Mouse (Mus musculus) regulatory T cell (primary cell): ENCODE measurements around the gene Bicdl2.

Experiments used
- in situ Hi-C: fragments of 300-600 bp; cut with MboI, MseI; formaldehyde crosslinking; loops from one replicate; pipeline ENCODE4 v1.15.1; 2025; ENCODE audit warnings: high pct_unique_total_duplicates

Gene Bicdl2

DNA sequence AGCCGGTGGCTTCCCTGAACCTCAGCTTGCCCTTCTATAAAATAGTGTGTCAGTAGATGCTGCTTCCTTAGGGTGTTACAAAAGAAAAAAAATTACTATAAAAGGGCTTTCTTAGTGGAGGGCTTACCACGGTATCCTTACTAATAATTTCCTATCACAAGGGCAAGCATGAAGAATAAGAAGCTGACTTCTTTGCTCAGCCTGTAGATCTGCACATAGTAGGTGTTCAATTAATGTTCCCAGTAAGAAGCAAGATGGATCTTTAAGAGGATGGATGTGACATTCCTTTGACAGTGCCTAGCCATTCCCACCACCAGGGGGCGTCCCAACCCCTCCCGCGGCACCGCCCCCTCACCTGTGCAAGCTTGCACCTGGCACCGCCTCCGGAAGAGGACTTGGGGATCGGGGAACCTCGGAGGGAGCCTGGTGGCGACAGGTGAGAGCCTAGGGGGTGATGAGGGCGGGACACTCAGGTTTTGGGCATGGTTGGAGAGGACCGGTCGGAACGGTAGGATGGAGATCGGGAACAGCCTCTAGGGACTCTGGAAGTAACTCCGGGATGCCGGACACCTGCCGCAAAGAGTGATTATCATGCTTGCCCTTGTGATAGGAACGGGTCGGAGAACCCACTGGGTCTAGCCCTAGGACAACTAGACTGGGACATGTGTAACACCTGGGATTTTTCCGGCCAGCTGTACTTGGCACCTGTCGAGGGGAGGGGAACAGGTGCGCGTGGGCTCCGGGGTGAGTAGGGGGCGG, at the start of gene Bicdl2:
Gene Bicdl2 (plus strand): TSS at position 390 of the 759 bp plus-strand sequence.
- in situ Hi-C loops, result no loop called here

DNA sequence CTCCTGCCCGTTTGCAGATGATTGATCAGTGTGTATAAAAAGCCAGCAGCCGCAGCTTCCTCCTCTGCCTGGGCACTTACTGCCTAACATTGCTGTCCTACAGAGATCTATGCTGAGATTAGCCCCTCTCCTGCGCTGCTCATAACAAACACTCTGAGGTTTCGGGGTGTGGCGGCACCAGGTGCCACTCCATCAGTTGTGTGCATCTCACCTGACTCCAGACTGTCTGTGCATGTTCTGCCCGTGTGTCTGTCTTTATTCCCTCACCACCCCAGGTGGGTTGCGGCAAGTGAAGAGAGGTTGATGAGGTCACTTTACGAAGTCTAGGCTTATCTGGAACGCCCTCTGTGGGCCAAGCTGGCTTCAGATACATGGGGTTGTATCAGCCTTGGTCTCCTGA, 43.2 kb upstream of the Bicdl2 start:
- in situ Hi-C loops, result no loop called here

- in situ Hi-C loops, result no loop called here
Measured at GRCm38 (mm10) chr17:23620351-23620750, 40.0 kb upstream of the Bicdl2 start.

- in situ Hi-C loops, result no loop called here
Measured at GRCm38 (mm10) chr17:23627813-23628212, 32.5 kb upstream of the Bicdl2 start.

DNA sequence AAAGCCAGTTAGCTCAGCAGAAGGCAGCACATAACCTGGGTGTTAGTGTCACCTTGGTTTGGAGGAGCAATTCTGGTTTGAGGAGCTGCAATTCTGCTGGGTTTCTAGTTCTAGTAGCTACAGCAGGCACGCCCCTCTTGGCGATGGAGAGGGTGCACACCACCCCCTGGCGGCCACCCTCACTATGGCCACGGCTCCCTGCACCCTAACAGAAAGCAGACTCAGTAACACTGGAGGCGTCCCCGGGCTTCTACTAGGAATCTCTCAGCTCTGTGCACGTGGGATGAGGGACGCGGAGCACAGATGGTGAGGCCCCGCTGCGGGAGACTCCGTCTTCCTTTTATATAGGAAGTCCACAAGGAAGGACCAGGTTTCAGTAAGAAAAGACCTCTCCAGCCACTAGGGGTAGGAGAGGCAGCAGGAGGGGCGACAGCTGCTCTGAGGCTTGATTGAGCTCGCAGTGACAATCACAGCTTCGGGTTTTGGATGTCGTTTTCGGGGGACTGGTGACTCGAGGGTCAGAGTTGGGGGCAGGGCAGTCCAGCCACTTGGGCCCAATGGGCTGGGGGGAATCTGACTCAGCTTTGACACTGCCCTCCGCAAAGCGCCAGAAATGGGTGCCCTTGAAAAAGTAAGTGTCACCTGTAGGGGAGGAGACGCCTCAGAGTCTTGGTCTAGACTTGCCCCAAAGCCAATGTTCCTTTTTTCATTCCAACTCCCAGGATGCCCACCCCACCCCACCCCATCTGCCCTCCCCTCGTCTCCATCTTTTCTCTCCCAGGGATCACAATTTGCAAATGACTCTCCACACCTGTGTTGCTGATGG, 29.9 kb upstream of the Bicdl2 start:
- in situ Hi-C loops, result no loop called here

GRCm38 (mm10) chr17:23631241-23631640, 29.1 kb upstream of the Bicdl2 start:
- in situ Hi-C loops, result no loop called here

DNA sequence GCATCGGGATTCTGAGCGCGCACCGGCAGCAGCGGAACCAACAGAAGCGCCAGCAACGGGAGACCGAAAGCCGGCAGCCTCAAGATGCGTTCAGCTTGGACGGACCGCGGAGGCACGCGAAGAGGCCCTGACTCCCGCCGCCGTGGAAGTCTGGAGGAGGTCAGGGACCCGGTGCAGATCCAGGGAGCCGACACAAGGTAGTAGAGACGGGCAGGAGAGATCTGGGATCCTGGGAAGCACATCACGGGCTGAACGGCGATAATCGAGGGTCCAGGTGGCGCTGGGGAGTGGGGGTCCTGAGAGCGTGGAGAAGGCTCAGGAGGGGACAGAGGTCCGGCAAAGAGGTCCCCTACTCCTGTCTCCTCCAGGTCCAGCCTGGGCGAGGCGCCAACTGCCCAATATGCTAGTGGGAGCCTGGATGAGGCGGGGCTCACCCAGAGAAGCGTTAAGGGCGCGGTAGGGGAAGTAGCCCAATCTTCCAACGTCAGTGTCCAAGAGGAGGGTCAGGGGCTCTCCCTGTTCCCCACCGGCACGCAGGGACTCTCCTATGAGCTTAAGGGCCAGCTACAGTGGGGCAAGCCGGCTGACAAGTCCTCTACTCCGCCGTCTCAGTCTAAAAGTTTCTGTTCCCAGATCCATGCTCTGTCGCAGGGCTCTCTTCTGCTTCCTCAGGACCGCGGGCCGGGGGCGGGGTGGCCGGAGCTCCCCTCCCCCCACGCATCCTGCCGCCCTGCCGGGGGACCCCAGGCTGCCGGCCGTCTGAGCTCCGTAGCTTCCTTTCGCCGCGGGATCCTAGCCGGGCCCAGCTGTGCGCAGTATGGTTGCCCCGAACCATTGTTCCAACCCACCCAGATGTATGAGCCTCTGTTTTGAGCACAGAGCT, 15.5 kb upstream of the Bicdl2 start, which contains the start of gene Mmp25:
Gene Mmp25 (minus strand): TSS at position 665 of the 883 bp plus-strand sequence.
- in situ Hi-C loops, result no loop called here

DNA sequence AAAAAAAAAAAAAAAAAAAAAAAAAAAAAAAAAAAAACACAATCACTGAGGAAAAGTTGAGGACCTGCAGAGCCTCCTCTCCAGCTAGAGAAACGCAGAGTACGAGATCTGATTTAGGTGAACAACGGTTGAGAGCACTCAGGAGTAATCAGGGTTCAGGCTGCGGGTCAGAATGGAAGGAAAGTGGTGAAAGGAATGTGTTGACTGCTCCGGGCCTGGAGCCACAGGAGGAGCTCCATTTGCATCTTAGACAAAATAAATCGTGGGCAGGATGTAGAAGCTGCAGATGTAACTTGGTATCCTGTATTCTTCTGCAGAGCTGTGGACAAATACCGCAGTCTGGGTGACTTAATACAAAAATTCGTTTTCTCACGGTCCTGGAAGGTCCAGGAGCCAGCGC, 14.4 kb upstream of the Bicdl2 start:
- in situ Hi-C loops, result no loop called here

GRCm38 (mm10) chr17:23651363-23651762, 8.9 kb upstream of the Bicdl2 start:
- in situ Hi-C loops, result no loop called here

DNA sequence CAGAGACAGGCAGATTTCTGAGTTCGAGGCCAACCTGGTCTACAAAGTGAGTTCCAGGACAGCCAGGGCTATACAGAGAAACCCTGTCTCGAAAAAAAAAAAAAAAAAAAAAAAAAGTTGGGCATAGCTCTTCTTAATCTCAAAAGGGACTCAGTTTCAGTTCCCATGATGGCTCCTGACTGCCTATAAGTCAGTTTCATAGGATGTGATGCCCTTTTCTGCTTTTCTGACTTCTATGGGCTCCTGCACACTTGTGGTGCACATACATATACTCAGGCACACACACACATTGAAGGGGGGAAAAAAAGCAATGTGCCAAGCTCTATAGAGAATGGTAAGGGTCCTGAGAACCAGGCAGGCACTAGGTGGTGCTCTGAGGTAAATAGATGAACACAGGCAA, 7.0 kb upstream of the Bicdl2 start:
- in situ Hi-C loops, result no loop called here

- in situ Hi-C loops, result no loop called here
Measured at GRCm38 (mm10) chr17:23654001-23654400, 6.3 kb upstream of the Bicdl2 start.

GRCm38 (mm10) chr17:23654410-23654809, 5.9 kb upstream of the Bicdl2 start:
- in situ Hi-C loops, result no loop called here

DNA sequence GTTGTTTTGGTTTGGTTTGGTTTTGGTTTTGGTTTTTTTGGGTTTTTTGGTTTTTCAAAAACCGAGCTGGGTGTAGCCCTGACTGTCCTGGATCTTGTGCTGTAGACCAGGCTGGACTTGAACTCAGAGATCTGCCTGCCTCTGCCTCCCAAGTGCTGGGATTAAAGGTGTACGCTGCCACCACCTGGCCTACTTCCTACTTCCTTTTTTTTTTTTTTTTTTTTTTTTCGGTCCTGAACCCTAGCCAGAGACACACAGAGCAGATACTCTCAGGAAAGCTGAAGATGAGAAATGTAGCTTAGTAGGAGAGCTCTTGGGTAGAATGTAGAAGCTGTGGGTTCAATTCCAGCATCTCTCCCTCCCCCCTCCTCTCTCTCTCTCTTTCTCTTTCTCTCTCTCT, 1.9 kb upstream of the Bicdl2 start:
- in situ Hi-C loops, result no loop called here

DNA sequence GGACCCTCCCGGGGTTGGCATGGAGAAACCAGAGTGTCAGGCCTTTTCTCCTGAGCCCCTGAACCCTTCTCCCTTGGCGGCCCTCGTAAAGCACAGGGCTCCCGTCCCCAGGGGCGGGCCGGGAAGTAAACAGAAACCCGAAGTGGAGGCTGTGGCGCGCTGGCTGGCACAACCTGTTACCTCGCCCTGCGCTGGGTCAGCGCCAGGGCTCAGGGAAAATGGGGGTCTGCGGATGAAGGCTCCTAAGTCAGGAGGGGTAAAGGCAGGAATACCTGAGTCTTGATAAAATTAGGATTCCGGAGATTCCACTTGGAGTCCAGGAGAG, 532 bp downstream of the Bicdl2 start:
- in situ Hi-C loops, result no loop called here

- in situ Hi-C loops, result no loop called here
Measured at GRCm38 (mm10) chr17:23661526-23661925, 1.2 kb downstream of the Bicdl2 start.

DNA sequence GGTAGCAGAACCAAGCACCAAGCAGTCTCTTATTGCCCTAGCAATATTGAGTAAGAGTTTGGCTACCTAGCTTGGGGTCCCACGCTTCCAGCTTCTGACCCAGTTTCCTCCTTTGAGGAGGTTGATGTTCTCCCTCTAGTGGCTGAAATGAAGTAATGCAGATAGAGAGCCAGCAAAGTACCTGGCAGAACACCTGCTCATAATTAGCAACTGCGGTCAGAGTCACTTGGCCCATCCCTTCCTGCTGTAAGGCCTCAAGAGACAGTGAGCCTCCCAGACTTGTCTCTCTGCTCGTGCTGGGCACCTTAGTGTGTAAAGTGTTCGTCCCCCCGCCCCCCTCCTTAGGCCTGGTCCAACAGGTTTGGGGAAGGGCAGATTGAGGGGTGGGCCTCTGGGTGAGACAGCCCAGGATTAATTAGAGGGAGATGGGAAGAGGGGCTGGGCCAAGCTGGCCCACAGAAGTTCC, 4.3 kb downstream of the Bicdl2 start:
- in situ Hi-C loops, result loop anchor here (5.0 kb wide), 1 partner anchor 43 kb away; no protein-coding TSS in a partner anchor

- in situ Hi-C loops, result loop anchor here (5.0 kb wide), 1 partner anchor 42 kb away; no protein-coding TSS in a partner anchor
Measured at GRCm38 (mm10) chr17:23665511-23665910, 5.2 kb downstream of the Bicdl2 start.

GRCm38 (mm10) chr17:23670516-23671074, 10.3 kb downstream of the Bicdl2 start:
- in situ Hi-C loops, result no loop called here

- in situ Hi-C loops, result no loop called here
Measured at GRCm38 (mm10) chr17:23671519-23671918, 11.2 kb downstream of the Bicdl2 start.

DNA sequence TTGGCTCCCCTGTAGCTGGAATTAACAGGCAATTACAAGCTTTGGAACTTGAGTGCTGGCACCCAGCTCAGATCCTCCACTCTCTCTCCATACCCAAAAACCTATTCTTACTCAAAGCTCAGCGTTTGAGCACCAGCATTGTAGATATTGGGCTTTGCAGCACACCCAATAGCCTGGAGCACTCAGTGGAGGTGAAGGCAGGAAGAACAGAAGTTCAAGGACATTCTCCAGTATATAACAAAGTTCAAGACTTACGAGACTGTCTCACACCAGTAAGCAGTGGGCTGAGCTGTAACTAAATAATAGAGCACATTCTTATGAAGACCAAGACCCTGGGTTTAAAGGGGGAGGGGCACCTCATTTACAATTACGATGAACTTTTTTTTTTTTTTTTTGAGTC, 12.5 kb downstream of the Bicdl2 start:
- in situ Hi-C loops, result no loop called here

DNA sequence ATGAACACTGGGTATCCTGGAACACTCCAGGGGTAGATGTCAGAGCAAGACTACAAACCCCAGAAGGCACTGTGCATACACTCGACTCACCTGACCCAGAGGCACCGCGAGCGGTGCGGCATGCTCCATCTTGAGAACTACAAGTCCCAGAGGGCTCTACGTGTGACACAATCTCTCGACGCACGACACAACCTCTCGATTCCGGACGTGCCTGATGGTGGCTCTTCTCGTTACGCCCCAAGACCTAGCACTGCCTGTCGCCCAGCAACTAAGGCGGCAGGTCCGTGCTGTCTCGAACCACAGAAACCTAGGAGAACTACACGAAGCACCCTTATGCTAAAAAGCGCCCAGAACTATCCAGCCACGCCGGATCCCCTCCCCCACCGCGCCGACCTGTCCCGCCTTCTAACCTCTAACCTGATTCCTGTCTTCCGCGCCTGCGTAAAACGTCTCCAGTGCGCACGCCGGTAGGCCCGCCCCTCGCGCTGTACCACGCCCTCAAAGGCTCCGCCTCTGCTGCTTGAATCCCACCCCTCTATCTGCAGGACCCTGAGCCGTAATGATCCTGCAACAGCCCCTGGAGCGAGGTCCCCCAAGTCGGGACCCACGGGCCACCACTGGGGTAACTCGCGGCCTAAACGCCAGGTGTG, 13.2 kb downstream of the Bicdl2 start, which contains the start of the genes Hcfc1r1 and Thoc6:
Gene Hcfc1r1 (plus strand): TSS at position 173 of the 650 bp plus-strand sequence.
Gene Thoc6 (minus strand): TSS at position 459 of the 650 bp plus-strand sequence.
- in situ Hi-C loops, result no loop called here
